Comparison of ENCODE assay signal across 30 mouse cellular contexts in genomic region chr12:107923963-107924362, GRCm38 (mm10).
DNase-seq lines count a peak whose midpoint lies in the region; ATAC-seq and TF ChIP-seq lines count a peak whose summit lies in the region.
"Had no signal": no experiment of that assay in that cellular context is flagged by ENCODE, and none has a peak within 500 bp of the region (broad histone marks: within the 10 kb centered on the region; RNA-seq: fewer than 3 reads in every experiment).

No protein-coding gene starts in this region.

- intact Hi-C loops in heart, postnatal 10 days (cut with DNase I): no loop called here
- intact Hi-C loops in heart, adult 2 months (cut with DNase I): no loop called here

- H3K9me3 ChIP-seq in heart, embryonic 10.5 days: no peaks in the 10 kb centered on the region
- H3K9me3 ChIP-seq in heart, embryonic 15.5 days (replicated peaks): no peaks in the 10 kb centered on the region
- H3K9me3 ChIP-seq in midbrain, embryonic 13.5 days: no peaks in the 10 kb centered on the region
- no peaks in the 10 kb centered on the region for H3K9me3 ChIP-seq in midbrain, embryonic 11.5 days (ENCODE audit: control insufficient read depth, low read length)
- H3K9me3 ChIP-seq: embryonic facial prominence, embryonic 10.5 days; embryonic facial prominence, embryonic 15.5 days; forebrain, embryonic 12.5 days; hindbrain, embryonic 13.5 days; kidney, embryonic 15.5 days; limb, embryonic 13.5 days; lung, embryonic 15.5 days; midbrain, embryonic 10.5 days; neural tube, embryonic 12.5 days had no signal

- TF ChIP-seq CTCF in heart, adult 2 months (IDR thresholded peaks at IDR 0.05): no peak

- peaks cover 64% of the 10 kb centered on the region for H3K4me1 ChIP-seq in heart, embryonic 10.5 days
- H3K4me1 ChIP-seq in heart, embryonic 15.5 days (replicated peaks): peaks cover 51% of the 10 kb centered on the region
- no peaks in the 10 kb centered on the region for H3K4me1 ChIP-seq in heart, adult 2 months (ENCODE audit: control insufficient read depth, insufficient read depth, low read length)
- H3K4me1 ChIP-seq in midbrain, embryonic 13.5 days (replicated peaks): peaks cover 70% of the 10 kb centered on the region
- H3K4me1 ChIP-seq in midbrain, embryonic 11.5 days (ENCODE audit: control insufficient read depth, insufficient read depth, low read length): peaks cover 16% of the 10 kb centered on the region

- no peaks in the 10 kb centered on the region for H3K36me3 ChIP-seq in heart, embryonic 10.5 days
- H3K36me3 ChIP-seq in heart, embryonic 15.5 days: no peaks in the 10 kb centered on the region
- H3K36me3 ChIP-seq in heart, adult 2 months (ENCODE audit: control insufficient read depth, insufficient read depth, low read length): no peaks in the 10 kb centered on the region
- no peaks in the 10 kb centered on the region for H3K36me3 ChIP-seq in midbrain, embryonic 13.5 days
- H3K36me3 ChIP-seq in midbrain, embryonic 11.5 days (ENCODE audit: control insufficient read depth, insufficient read depth, low read length): no peaks in the 10 kb centered on the region
- H3K36me3 ChIP-seq: embryonic facial prominence, embryonic 15.5 days; forebrain, embryonic 12.5 days; G1E; hindbrain, embryonic 13.5 days; kidney, embryonic 15.5 days; limb, embryonic 13.5 days; lung, embryonic 15.5 days; midbrain, embryonic 10.5 days; neural tube, embryonic 12.5 days had no signal

- no peak for TF ChIP-seq EP300 in heart, adult 2 months (IDR thresholded peaks at IDR 0.05; ENCODE audit: insufficient read depth, low read depth, low read length)

- no peak overlapping the region for H3K4me2 ChIP-seq in heart, embryonic 15.5 days
- no peak overlapping the region for H3K4me2 ChIP-seq in midbrain, embryonic 13.5 days (replicated peaks)
- H3K4me2 ChIP-seq in midbrain, embryonic 11.5 days: no peak overlapping the region
- H3K4me2 ChIP-seq: embryonic facial prominence, embryonic 15.5 days; forebrain, embryonic 12.5 days; hindbrain, embryonic 13.5 days; kidney, embryonic 15.5 days; limb, embryonic 13.5 days; liver, embryonic 11.5 days; lung, embryonic 15.5 days; neural tube, embryonic 12.5 days had no signal

- H3K27ac ChIP-seq in heart, embryonic 10.5 days: peak overlapping the region; percentile 62
- H3K27ac ChIP-seq in heart, embryonic 15.5 days: peak overlapping the region; percentile 18
- no peak overlapping the region for H3K27ac ChIP-seq in heart, adult 2 months
- H3K27ac ChIP-seq in midbrain, embryonic 13.5 days: no peak overlapping the region
- H3K27ac ChIP-seq in midbrain, embryonic 11.5 days (ENCODE audit: low read depth, low read length): no peak overlapping the region
- H3K27ac ChIP-seq: embryonic facial prominence, embryonic 15.5 days; gastrocnemius, adult 2 months; hindbrain, embryonic 13.5 days; kidney, embryonic 15.5 days; limb, embryonic 13.5 days; lung, embryonic 15.5 days; neural tube, embryonic 12.5 days; stomach, postnatal 0 days had no signal

- H3K27me3 ChIP-seq in heart, embryonic 10.5 days (ENCODE audit: insufficient read depth, poor library complexity, severe bottlenecking): no peaks in the 10 kb centered on the region
- no peaks in the 10 kb centered on the region for H3K27me3 ChIP-seq in heart, embryonic 15.5 days
- H3K27me3 ChIP-seq in heart, adult 2 months (ENCODE audit: control insufficient read depth, insufficient read depth, low read length): no peaks in the 10 kb centered on the region
- H3K27me3 ChIP-seq in midbrain, embryonic 13.5 days: no peaks in the 10 kb centered on the region
- H3K27me3 ChIP-seq in midbrain, embryonic 11.5 days (ENCODE audit: control insufficient read depth, insufficient read depth, low read length): no peaks in the 10 kb centered on the region
- H3K27me3 ChIP-seq: embryonic facial prominence, embryonic 15.5 days; forebrain, embryonic 12.5 days; kidney, embryonic 15.5 days; limb, embryonic 13.5 days; neural tube, embryonic 12.5 days had no signal

- ATAC-seq in heart, embryonic 15.5 days (replicated peaks; ENCODE audit: insufficient number of reproducible peaks, insufficient read depth, low FRiP score, low read depth): no peak
- no peak for ATAC-seq in midbrain, embryonic 13.5 days
- ATAC-seq in midbrain, embryonic 11.5 days (ENCODE audit: low FRiP score): no peak

- no peak overlapping the region for H3K9ac ChIP-seq in heart, embryonic 15.5 days
- no peak overlapping the region for H3K9ac ChIP-seq in heart, adult 2 months (ENCODE audit: low read depth, low read length)
- H3K9ac ChIP-seq in midbrain, embryonic 13.5 days (replicated peaks): 0 out of 2 replicates have a peak overlapping the region, but pooled peaks have one; percentile 6
- no peak overlapping the region for H3K9ac ChIP-seq in midbrain, embryonic 11.5 days (ENCODE audit: low read length)
- H3K9ac ChIP-seq: embryonic facial prominence, embryonic 15.5 days; forebrain, embryonic 12.5 days; hindbrain, embryonic 13.5 days; kidney, embryonic 15.5 days; limb, embryonic 13.5 days; lung, embryonic 15.5 days; neural tube, embryonic 12.5 days had no signal

- TF ChIP-seq POLR2A in heart, adult 2 months (IDR thresholded peaks at IDR 0.05; ENCODE audit: insufficient read depth, low read depth, low read length): no peak

- no peak overlapping the region for H3K4me3 ChIP-seq in heart, embryonic 10.5 days
- H3K4me3 ChIP-seq in heart, embryonic 15.5 days: no peak overlapping the region
- no peak overlapping the region for H3K4me3 ChIP-seq in heart, adult 2 months
- H3K4me3 ChIP-seq in midbrain, embryonic 13.5 days (replicated peaks): no peak overlapping the region
- H3K4me3 ChIP-seq in midbrain, embryonic 11.5 days (ENCODE audit: low read depth, low read length): no peak overlapping the region
- H3K4me3 ChIP-seq: embryonic facial prominence, embryonic 10.5 days; embryonic facial prominence, embryonic 15.5 days; forebrain, embryonic 12.5 days; gastrocnemius, adult 2 months; hindbrain, embryonic 13.5 days; kidney, embryonic 15.5 days; limb, embryonic 13.5 days; lung, embryonic 15.5 days; midbrain, embryonic 10.5 days; myocyte; neural tube, embryonic 12.5 days had no signal

- no peak for DNase-seq in heart, embryonic 10.5 days (ENCODE audit: low spot score)
- DNase-seq in heart, postnatal 10 days: no peak
- no peak for DNase-seq in heart, adult 2 months
- DNase-seq in midbrain, embryonic 11.5 days (ENCODE audit: low spot score, missing footprints): no peak
- no peak for DNase-seq in spleen, adult 12 weeks (ENCODE audit: low spot score)
- DNase-seq: adrenal gland, adult 8-10 months; cerebellum, adult 2 months; cerebellum, postnatal 14 days; gastrocnemius, adult 2 months; gastrocnemius, postnatal 36 days; kidney, adult 18-20 months; kidney, postnatal 25 days; right cerebral cortex, adult 18-20 months; thymus, adult 18-20 months; thymus, postnatal 36 days had no signal

- no peaks in the 10 kb centered on the region for H3K79me2 ChIP-seq in heart, adult 2 months (replicated peaks; ENCODE audit: control insufficient read depth, insufficient read depth, low read length)

- WGBS in heart, embryonic 10.5 days: 40% methylated on average over 3 of the region's 3 CpGs
- 29% methylated on average over 3 of the region's 3 CpGs for WGBS in heart, embryonic 15.5 days
- 32% methylated on average over 3 of the region's 3 CpGs for WGBS in heart, adult 2 months
- WGBS in midbrain, embryonic 13.5 days: 75% methylated on average over 3 of the region's 3 CpGs
- 78% methylated on average over 3 of the region's 3 CpGs for WGBS in midbrain, embryonic 11.5 days

Comparison
In these comparisons a context has a peak if more than half of its experiments do, and no peak if none do; other contexts are left out.
1. H3K27ac ChIP-seq: peak in heart, embryonic 10.5 days (single experiment) and heart, embryonic 15.5 days (single experiment); none in heart, adult 2 months (single experiment), midbrain, embryonic 13.5 days (single experiment) and midbrain, embryonic 11.5 days (single experiment).